Mouse (Mus musculus) neutrophil, adult 5-6 weeks (primary cell): ENCODE data around the gene Ern1. TPM values are rescaled to one million over a fixed set of nuclear protein-coding genes. Genes with fewer than 3 reads are reported as not detected.
"Not testable (repeated sequence)": the region's sequence is repeated elsewhere in the genome, so short reads cannot be mapped to it uniquely, and the experiment has no call there.

Experiments
- ATAC-seq: fragments of 151-379, 151-347 bp; 2 replicates; pipeline ENCODE4 v1.8.0; 2017; ENCODE audit warnings: mild to moderate bottlenecking, moderate TSS enrichment; ENCODE audit not compliant: insufficient number of reproducible peaks, poor library complexity, low FRiP score, severe bottlenecking; ENCODE audit errors: extremely low read depth
- total RNA-seq: library from RNA; stranded (forward); fragments of 200-1000 nt; gene quantifications from 2 replicates; pipeline ENCODE4 v1.2.3, GENCODE M21; 2017

Gene Ern1
- total RNA-seq, 1 experiment from 2014 or later: 18.6 TPM

DNA sequence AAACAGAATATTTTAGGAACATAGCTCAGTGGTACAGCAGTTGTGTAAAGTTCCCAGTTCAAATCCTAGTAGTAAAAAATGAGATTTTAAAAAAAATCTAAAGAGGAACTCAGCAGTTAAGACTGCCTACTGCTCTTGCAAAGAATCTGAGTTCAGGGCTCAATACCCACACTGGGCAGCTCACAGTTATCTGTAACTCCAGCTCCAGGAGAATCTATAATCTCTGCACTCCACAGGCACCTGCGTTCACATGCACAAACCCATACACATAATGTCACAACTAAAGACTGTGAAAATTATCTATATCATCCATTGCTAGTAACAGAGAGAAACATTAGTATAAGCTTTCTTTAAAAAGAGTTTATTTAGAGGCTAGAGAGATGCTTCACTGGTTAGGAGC is 27.0 kb downstream of the Ern1 start:
- no peak for ATAC-seq

DNA sequence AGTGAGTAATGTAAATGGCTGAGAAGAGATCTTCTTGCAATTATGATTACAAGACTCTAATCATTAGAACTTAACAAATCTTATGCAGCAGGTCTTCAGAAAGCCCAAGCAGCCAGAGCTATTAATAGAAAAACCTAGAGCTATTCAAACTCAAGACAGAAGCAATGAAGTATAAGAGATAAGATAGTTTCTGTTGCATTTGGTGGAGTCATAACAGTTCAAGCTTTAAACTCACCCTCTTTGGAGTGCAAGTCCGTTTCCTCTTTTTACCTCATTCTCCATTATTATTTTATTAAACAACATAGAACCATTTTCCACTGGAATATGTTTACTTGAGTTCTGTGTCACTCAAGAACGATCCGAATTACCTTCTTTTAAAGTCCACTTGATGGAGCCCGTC is 29.1 kb downstream of the Ern1 start:
- ATAC-seq: no peak

DNA sequence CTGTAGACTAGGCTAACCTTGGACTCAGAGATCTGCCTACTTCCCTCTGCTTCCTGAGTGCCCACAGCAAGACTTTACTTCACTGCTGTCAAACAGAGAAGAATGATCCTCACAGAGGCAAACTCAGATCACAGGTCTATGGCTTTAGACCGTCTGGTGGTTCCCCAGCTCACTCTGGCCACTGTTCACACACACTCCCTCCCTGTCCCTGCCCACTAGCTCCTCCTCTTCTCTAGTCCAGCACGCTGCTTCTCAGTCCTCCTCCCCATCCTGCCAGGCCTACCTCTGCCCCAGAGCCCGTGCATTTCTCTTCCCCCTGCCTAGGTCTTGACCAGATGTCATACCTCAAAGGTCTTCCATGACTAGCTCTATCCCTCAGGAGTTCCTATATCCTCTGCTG is 44.0 kb downstream of the Ern1 start:
- no peak for ATAC-seq

DNA sequence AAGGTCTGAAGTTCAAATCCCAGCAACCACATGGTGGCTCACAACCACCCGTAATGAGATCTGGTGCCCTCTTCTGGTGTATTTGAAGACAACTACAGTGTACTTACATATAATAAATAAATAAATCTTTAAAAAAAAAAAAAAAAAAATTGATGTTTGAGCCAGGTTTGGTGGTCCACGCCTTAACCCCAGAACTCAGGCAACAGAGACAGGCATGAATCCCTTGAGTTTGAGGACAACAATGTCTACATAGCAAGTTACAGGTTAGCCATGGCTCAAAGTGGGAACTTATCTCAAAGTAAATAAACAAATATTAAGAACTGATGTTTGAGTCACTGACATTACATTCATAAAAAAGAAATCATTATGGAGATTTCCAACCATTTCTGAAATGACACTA is 45.1 kb downstream of the Ern1 start:
- not testable (repeated sequence) for ATAC-seq

DNA sequence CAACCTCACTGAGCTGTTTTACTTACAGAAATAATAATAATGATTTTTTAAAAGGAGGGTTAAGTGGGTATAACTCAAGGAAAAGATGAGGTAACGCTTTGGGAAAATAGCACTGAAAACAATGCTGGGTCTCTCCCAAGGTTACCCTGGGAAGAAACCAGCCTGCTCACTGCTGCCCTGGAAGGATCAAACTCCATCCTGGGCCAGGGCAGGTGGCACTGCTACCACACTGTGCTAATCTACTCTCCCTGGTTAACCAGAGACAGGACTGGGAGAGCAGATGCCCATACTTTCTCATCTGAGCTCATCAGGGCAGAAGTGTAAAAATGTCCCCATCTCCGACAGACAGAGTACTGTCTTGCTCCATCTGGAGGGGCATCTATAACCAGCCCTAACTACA is 47.3 kb downstream of the Ern1 start:
- ATAC-seq: no peak

DNA sequence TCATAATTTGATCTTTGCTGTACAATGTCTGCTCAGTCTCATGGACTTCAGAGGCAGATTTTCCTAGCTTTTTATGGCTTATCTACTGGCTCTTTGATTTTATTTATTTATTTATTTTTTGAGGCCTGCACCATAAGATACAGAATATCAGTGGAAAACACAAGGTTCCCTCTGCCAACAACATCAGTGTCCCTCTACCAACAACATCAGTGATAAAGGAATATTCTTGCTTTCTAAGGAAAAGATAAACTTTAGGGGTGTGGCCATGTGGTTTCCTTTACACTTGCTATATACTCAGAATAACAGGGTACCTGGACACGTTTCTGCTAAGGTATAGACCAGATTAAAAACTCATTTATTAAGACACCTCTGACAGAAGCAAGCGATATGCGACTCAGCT is 48.3 kb downstream of the Ern1 start:
- no peak for ATAC-seq

DNA sequence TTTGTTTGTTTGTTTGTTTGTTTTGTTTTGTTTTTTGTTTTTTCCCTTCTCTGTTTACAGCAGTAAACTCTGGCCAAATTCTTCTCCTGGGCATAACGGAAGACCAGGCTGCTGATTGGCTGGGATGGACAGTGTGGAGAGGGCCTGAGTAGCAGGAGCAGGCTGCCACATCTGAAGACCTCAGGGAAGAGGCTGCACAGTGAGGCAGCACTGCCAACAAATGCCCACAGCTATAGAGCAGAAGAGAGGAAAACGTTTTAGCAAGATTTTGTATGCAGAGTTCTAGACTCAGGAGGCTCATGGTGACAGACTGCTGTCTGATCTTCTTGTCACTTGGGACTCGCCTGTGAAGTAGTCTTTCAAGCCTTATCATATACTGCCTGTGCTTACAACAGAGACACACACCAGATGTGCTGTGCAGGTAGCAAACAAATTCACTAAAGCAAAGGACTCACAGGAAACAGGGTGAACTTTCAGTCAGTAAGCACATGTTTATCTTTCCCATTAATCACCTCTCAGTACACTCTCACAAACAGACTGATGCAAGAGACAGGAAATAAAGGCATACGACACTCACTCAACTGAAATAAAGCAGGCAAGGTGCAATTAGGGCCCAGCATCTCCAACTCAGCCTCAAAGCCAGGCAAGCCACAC is 49.0 kb downstream of the Ern1 start:
- no peak for ATAC-seq

DNA sequence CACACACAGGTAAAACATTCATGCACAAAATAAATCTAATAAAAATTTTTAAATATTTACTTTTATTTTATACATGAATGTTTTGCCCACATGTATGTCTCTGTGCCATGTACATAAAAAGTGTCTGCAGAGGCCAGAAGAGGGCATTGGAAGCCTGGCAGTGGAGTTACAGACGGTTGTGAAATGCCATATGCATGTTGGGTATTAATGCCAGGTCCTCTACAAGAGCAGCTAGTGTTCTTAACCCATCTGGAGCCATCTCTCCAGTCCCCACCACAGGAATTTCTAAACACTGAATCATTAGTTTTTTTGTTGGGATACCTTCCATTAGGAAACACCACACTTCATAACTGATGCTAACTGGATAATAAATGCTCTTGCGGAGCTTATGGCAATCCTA is 50.1 kb downstream of the Ern1 start:
- no peak for ATAC-seq

DNA sequence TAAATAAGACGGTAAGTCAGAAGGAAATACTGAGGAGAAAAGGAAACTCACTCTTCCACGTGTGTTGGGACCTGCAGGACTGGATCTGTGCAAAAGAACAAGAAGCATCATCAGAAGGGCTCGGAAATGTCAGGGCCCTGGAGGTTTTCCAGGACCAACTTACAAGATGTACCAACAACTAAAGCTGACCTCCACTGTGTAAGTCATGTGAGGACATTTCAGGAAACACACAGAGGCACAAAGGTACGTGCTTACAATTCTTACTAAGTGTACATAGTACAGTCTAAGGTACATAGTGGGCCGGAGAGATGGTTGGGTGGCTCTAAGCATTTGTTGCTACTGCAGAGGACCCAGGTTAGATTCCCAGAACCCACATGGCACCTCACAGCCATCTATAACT is 50.6 kb downstream of the Ern1 start:
- ATAC-seq: no peak

DNA sequence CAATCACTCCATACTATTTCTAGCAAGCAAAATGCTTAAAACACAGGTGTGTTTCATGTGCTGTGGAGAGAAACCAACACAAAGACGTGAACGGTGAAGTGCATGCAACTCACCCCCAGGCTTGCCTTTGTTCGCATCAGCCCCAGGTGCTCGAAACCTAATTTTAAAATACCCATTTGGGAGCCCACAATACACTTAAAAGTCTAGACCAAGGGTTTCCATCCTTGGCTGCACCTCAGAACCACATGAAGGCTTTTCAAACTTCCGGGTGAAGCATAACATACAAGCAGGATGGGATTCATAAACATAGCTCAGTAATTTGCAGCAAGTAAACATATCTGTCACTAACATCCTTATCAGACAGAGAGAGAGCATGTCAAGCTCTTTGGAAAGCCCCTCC is 57.3 kb downstream of the Ern1 start:
- no peak for ATAC-seq

DNA sequence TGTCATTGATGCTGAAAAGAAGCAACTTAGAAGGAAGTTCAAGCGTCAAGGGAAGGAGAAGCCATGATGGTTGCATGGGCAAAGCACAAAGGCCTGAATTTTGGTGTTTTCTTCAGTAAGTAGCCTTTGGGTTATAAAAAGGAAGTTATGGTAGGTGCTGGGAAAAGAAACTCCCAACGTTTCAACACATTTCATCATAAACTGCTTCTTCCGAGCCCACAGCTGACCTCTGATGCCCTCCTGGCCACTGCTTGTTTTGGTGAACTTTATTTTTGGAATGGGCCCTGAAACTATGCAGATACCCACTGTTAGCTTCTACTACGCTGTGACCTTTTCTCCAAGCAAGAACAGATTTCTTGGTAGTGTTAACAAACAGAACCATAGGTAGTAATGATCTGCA is 58.0 kb downstream of the Ern1 start:
- ATAC-seq: no peak

DNA sequence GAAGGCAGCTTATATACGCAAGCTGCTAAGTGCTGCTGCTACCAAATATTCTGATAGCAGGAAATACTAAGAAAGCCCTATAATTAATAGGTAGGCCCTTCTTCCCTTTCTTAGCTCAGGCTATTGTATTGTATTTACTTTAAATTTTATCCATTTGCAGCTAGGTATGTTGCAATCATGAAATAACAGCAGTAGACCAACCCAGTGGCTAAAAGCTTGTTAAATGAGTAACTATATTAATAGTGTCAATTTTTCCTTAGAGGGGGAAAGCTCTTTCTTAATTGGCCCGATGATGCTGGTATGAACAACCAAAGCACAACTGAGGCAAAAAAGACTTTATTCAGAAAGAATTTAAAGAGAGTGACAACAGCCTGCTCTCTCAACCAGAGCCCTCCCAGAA is 59.1 kb downstream of the Ern1 start:
- no peak for ATAC-seq

DNA sequence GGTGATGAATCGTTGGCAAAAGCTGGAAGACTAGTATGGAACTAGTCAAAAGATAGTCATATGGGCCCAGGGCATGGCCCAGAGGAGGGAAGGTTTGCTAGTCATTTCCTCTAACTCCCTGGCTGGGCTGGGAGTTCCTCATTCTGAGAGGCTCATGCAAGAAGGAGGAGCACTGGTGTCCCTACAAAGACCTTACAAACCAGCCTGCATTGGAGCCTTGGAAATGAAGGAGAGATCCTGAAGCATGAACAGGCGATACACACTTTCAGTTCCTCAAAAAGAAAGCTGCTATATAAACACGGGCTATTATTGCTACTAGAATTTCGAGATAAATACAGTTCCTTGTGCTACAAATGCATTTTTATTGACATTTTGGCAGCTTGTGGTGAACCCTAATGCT is 59.5 kb downstream of the Ern1 start:
- ATAC-seq: peak; percentile 61

DNA sequence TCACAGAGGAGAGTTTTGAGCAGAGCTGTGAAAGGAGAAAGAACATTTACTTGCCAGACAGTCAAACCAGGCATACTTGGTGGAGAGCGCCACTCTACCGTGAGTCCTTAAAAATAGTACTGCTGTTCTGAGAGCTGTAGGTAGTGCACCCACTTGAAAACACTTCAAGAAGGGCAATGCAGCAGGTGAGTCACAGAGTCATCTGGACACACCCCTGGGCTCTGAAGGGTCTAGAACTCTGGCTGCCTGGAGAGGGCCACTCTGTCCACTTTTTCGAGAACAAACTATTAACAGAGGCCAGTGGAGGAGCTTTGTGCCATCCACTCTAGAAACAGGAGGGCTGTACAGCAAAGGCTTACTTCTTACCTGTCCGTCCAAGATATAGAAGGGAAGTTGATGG is 61.2 kb downstream of the Ern1 start:
- no peak for ATAC-seq

DNA sequence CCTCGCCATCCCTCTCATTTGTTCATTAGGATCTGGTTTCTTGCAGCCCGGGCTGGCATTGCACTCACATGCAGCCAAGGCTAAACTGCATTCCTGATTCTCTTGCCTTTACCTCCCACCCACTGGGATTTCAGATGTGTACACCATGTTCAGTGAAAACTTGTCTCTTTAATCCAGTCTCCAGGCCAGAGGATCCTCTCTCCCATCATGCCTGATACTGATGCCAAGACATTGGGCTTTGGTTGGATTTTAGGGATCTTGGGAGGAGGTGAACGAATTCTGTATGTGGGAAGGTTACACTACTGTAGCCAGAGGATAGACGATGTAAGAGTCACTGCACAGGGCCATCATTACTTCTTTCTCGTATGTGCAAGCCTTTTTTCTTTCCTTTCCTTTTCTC is 62.5 kb downstream of the Ern1 start:
- no peak for ATAC-seq

DNA sequence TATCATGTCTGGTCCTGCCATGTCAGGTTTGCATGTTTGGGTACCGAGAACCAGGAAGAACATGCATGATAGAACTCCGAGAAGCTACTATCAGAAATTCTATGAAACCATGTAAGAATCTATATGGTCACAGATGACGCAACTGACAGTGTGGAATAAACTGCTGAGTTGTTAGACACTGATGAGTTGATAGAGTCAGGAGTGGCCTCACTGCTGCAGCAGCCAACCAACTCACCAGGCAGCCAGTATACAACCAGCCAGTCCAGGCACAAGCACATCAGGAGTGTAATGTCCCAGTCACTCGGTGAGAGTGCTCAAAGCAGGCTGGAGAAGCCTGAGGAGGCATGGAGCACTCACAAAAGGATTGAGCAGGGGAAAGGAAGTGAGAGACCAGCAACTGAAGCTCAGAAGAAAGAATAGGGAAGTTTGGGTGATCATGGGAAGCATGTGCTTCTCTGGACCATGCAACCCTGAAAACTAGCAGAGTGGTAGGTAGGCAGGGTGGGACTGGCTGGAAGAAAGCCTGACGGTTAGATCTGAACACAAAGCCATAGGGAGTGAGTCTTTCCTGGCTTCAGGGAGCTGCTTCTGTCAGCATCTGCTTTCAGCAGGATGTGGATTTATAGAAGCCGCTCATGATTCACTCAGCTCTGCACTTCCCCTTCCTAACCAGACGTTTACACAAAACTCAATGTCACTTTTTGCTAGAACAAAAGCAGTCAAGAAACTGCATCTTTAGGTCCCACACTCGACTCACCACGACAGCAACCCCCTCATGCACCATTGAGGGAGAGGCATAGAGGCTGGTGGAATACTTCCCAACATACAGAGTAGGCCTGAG is 68.2 kb downstream of the Ern1 start:
- ATAC-seq: peak; percentile 29; the same call in 1 of the 2 replicates

DNA sequence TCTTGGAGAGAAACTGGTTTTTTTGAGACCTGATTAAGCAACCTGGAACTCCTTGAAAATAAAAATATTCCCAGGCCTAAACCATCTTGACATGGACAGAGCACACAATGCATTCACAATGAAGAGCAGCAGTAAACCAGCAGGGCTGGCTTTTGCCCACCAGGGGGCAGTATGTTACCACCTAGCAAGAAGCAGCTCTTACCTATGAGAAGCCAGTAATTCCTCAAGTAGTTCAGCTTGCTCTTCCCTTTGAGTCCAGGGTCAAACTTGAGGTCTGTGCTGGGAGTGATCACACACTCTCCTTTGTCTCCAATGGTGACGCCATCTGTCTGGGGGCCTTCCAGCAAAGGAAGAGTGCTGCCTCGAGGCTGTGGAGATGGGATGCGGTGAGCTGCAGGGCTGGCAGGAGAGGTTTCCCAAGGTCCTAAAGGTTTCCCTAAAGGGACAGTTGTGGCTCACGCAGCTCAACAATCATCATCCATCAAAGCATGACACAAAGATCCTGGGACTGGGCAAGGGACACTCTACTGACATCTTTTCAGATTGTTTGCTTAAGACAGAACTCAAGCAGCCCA is 68.9 kb downstream of the Ern1 start:
- ATAC-seq: peak; percentile 89

DNA sequence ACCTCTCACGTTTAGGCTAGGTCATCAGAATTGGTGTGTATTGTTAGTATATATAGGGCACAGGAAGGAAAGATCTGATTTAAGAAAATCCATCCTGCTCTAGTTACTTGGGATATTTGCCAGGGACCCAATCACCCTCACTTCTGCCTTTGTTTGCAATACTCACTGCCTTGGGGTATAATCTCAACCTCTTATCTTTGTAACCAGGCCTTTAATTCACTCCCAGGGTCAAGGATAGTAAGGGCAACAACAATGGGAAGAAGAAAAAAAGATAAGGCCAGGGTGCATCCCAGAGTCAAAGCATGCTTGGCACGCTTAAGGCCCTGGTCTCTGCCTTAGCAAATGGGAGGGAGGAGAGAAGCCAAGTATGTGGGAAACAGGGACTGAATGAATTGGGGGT is 69.8 kb downstream of the Ern1 start:
- no peak for ATAC-seq

DNA sequence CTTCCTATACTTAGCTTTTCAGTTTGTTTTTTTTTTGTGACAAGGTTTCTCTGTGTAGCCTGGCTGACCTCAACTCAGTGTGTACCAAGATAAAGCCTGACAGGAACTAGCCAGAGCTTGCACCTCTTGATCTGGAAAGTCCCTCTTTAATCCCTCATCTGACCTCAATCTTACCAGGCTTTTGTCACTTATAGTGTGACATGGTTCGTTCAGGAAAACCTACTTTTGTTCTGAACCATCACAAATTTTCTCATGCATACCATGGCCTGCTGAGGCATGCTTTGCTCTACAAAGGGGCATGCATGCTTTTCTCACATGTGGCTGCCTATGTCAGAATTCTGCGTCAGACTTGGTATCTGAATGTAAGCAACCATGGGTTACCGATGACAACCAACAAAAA is 71.3 kb downstream of the Ern1 start:
- ATAC-seq: no peak

DNA sequence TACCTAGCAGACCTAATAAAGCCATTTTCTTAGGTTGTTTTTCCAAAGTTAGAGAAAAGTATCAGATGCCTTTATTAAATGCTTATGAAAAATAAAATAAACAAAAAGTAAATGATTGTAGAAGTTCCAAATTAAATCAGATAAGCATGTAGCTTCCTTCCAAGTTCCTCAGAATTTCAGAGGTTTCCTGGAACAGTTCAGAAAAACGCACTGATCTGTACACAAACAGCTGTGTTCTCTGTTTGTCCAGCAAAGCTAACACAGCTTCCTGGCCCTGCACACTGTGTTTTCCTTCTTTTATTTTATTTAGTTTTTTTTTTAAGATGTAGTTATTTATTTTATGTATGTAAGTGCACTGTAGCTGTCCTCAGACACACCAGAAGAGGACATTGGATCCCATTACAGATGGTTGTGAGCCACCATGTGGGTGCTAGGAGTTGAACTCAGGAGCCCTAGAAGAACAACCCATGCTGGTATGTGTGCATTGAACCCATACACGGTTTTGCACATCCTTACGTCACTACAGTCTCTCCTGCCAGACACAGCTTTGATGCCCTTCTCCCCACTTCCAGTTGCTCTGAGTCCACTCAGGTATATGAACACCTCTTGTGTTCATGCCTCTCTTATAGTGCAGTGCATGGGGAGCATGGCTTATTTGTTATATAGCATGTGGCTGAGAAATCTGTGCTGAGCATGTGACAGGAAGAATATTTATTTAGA is 74.9 kb downstream of the Ern1 start:
- no peak for ATAC-seq
